Mouse (Mus musculus): ENCODE data around the gene Gse1. TPM values are rescaled to one million over a fixed set of nuclear protein-coding genes. Genes with fewer than 3 reads are reported as not detected.

Gene Gse1
- total RNA-seq, 1 experiment from 2014 or later, result 28.5 TPM

- ATAC-seq (ENCODE audit: extremely low read depth, insufficient number of reproducible peaks, low FRiP score, poor library complexity, severe bottlenecking), result no peak
Measured at GRCm38 (mm10) chr8:120207364-120207763, 20.9 kb upstream of the Gse1 start.

DNA sequence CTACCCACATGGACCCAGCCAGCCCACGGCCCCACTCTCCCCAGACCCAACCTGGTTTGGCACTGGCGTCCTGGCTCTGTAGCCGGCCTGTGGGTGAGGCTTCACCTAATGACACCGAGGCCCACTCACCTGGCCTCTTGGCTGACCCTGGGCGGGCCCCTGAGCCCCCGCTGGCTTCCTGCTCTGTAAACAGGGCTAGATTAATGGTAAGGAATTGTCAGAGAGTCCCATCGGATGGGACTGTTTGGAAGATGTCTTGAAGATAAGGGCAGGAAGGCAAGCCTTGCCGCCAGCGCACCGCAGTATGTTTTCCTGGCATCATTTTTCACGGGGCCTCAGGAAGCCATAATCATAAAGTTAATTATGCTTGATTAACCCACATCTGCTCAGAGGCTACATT lies 20.1 kb upstream of the Gse1 start:
- no peak for ATAC-seq (ENCODE audit: extremely low read depth, insufficient number of reproducible peaks, low FRiP score, poor library complexity, severe bottlenecking)

- ATAC-seq (ENCODE audit: extremely low read depth, insufficient number of reproducible peaks, low FRiP score, poor library complexity, severe bottlenecking), result no peak
Measured at GRCm38 (mm10) chr8:120211345-120211744, 16.9 kb upstream of the Gse1 start.

DNA sequence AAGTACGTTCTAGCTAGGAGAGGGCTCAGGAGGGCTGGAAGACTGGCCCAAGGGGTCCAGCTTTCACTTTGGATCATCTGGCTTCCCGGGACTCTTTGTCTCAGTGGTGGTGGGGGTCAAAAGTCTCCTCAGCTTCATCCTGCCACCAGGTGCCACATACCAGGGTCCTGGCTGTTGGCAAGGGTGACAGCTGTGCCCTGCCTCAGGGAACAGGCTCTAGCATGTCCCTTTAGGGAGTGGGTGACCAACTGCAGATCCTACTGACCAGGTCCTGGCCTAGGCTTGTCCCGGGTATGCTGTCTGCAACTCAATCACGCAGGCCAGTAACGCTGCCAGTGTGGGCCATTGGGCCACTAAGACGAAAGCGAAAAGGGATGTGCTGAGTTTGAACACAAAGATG lies 15.7 kb upstream of the Gse1 start:
- ATAC-seq (ENCODE audit: extremely low read depth, insufficient number of reproducible peaks, low FRiP score, poor library complexity, severe bottlenecking), result no peak

- ATAC-seq (ENCODE audit: extremely low read depth, insufficient number of reproducible peaks, low FRiP score, poor library complexity, severe bottlenecking), result no peak
Measured at GRCm38 (mm10) chr8:120213229-120213628, 15.0 kb upstream of the Gse1 start.

GRCm38 (mm10) chr8:120213939-120214338 lies 14.3 kb upstream of the Gse1 start:
- no peak for ATAC-seq (ENCODE audit: extremely low read depth, insufficient number of reproducible peaks, low FRiP score, poor library complexity, severe bottlenecking)

GRCm38 (mm10) chr8:120215416-120216141 lies 12.7 kb upstream of the Gse1 start:
- ATAC-seq (ENCODE audit: extremely low read depth, insufficient number of reproducible peaks, low FRiP score, poor library complexity, severe bottlenecking), result no peak

GRCm38 (mm10) chr8:120216855-120217830 lies 11.1 kb upstream of the Gse1 start:
- no peak for ATAC-seq (ENCODE audit: extremely low read depth, insufficient number of reproducible peaks, low FRiP score, poor library complexity, severe bottlenecking)

- ATAC-seq (ENCODE audit: extremely low read depth, insufficient number of reproducible peaks, low FRiP score, poor library complexity, severe bottlenecking), result no peak
Measured at GRCm38 (mm10) chr8:120222548-120222947, 5.7 kb upstream of the Gse1 start.

GRCm38 (mm10) chr8:120224521-120225420 lies 3.5 kb upstream of the Gse1 start:
- no peak for ATAC-seq (ENCODE audit: extremely low read depth, insufficient number of reproducible peaks, low FRiP score, poor library complexity, severe bottlenecking)

GRCm38 (mm10) chr8:120225421-120226151 lies 2.7 kb upstream of the Gse1 start:
- no peak for ATAC-seq (ENCODE audit: extremely low read depth, insufficient number of reproducible peaks, low FRiP score, poor library complexity, severe bottlenecking)

DNA sequence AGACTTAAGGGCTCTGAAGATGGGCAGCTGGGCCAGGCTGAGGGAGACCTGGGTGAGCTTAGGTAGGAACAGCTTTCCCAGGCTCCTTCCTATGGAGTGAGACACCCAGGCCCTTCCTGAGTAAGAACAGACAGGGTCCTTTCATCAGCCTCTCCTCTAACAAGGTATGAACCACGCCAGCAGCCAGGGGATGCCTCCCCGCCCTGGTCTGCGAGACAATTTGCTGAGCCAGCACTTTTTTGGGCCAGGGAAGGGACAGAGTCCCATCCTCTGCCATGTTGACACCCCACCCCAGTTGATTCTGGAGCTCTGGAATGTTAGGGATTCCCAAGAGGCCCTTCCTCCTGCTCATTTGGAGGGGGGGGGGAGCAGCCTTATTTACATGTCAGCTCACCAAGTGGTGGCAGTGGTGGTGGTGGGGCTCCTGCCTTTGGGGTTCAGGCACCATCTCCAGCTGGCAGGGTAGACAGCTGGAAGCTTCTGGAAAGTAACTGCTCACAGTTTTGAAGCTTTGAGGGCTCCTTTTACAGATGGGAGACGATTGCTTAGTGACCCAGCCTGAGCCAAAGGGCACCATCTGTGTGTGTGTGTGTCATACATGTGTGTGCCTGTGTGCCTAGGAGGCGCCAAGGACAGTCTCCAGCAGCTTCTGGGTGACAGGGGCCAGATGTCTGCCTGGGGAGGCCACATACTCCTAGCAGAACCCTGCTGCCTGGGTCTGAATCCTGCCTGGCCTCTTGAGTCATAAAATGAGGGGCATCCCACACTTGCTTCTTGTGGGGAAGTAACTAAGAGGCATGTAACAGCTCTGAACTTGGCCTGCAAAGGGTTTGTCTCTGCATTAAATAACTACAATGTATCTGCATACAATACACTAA lies 1.3 kb upstream of the Gse1 start:
- no peak for ATAC-seq (ENCODE audit: extremely low read depth, insufficient number of reproducible peaks, low FRiP score, poor library complexity, severe bottlenecking)

GRCm38 (mm10) chr8:120227578-120227876 lies 729 bp upstream of the Gse1 start:
- ATAC-seq (ENCODE audit: extremely low read depth, insufficient number of reproducible peaks, low FRiP score, poor library complexity, severe bottlenecking), result no peak

- ATAC-seq (ENCODE audit: extremely low read depth, insufficient number of reproducible peaks, low FRiP score, poor library complexity, severe bottlenecking), result no peak
Measured at GRCm38 (mm10) chr8:120228781-120229573, 721 bp downstream of the Gse1 start.

GRCm38 (mm10) chr8:120229574-120229916 lies 1.3 kb downstream of the Gse1 start:
- ATAC-seq (ENCODE audit: extremely low read depth, insufficient number of reproducible peaks, low FRiP score, poor library complexity, severe bottlenecking), result no peak

- no peak for ATAC-seq (ENCODE audit: extremely low read depth, insufficient number of reproducible peaks, low FRiP score, poor library complexity, severe bottlenecking)
Measured at GRCm38 (mm10) chr8:120230081-120230480, 1.8 kb downstream of the Gse1 start.

Measured in neutrophil, adult 5-6 weeks (primary cell).